Mouse (Mus musculus) embryonic facial prominence, embryonic 11.5 days (tissue): ENCODE measurements around the gene Cad. TPM values are rescaled to one million over a fixed set of nuclear protein-coding genes. Genes with fewer than 3 reads are reported as not detected.
"Not testable (repeated sequence)": the region's sequence is repeated elsewhere in the genome, so short reads cannot be mapped to it uniquely, and the experiment has no call there.

Experiments used
- ATAC-seq: fragments of 200-750 bp; cut with Nextera tagmentation; replicated peaks from 2 replicates; pipeline ENCODE4 v1.8.0; 2017; ENCODE audit warnings: low read depth; ENCODE audit not compliant: insufficient number of reproducible peaks, low FRiP score, low TSS enrichment
- DNase-seq: peaks from one replicate; pipeline ENCODE4 v3.0.0-alpha.2; 2015; ENCODE audit warnings: low spot score
- H3K27ac ChIP-seq: fragments of 300-500 bp; sonication (generic); replicated peaks from 2 replicates; pipeline ENCODE4 v1.5.1; 2014; ENCODE audit warnings: mild to moderate bottlenecking, low read depth, low read length, control low read depth
- H3K27me3 ChIP-seq: fragments of 300-500 bp; sonication (generic); 2 replicates; pipeline ENCODE4 v1.6.1; 2014; ENCODE audit warnings: mild to moderate bottlenecking, low read length, moderate library complexity, mixed read lengths; ENCODE audit not compliant: control insufficient read depth, insufficient read depth
- H3K36me3 ChIP-seq: fragments of 300-500 bp; sonication (generic); replicated peaks from 2 replicates; pipeline ENCODE4 v1.6.1; 2014; ENCODE audit warnings: low read depth, mild to moderate bottlenecking, low read length, moderate library complexity, mixed read lengths; ENCODE audit not compliant: control insufficient read depth, insufficient read depth
- H3K4me1 ChIP-seq: fragments of 300-500 bp; sonication (generic); 2 replicates; pipeline ENCODE4 v1.6.1; 2014; ENCODE audit warnings: low read length, mixed read lengths; ENCODE audit not compliant: control insufficient read depth, insufficient read depth
- H3K4me2 ChIP-seq: fragments of 300-500 bp; sonication (generic); 2 replicates; pipeline ENCODE4 v1.6.1; 2014; ENCODE audit warnings: low read depth, mild to moderate bottlenecking, control low read depth, low read length, moderate library complexity
- H3K4me3 ChIP-seq: fragments of 300-500 bp; sonication (generic); 2 replicates; pipeline ENCODE4 v1.5.1; 2014; ENCODE audit warnings: low read depth, low read length, control low read depth
- H3K9ac ChIP-seq: fragments of 300-500 bp; sonication (generic); replicated peaks from 2 replicates; pipeline ENCODE4 v1.6.1; 2014; ENCODE audit warnings: mild to moderate bottlenecking, control low read depth, low read length
- H3K9me3 ChIP-seq: fragments of 300-500 bp; sonication (generic); replicated peaks from 2 replicates; pipeline ENCODE4 v1.6.1; 2016; ENCODE audit warnings: mild to moderate bottlenecking, low read length, inconsistent platforms, mixed read lengths; ENCODE audit not compliant: control insufficient read depth
- WGBS: fragments of 180-500 bp; shearing (Covaris S2); extraction: QIAGEN DNeasy Blood & Tissue Kit; methylation state at CpG from one replicate; pipeline ENCODE4 v1.1.7; 2014; 5-methylcytosine and 5-hydroxymethylcytosine counted together
- polyA plus RNA-seq: library from polyadenylated mRNA; unstranded; fragments of >200 nt; fragmentation: Nextera tagmentation; extraction: Ambion mirVana; gene quantifications from 2 replicates; pipeline ENCODE4 v1.2.1, GENCODE M21; 2014

The Cad gene
- polyA plus RNA-seq, 1 experiment from 2014 or later: 21.3 TPM

DNA sequence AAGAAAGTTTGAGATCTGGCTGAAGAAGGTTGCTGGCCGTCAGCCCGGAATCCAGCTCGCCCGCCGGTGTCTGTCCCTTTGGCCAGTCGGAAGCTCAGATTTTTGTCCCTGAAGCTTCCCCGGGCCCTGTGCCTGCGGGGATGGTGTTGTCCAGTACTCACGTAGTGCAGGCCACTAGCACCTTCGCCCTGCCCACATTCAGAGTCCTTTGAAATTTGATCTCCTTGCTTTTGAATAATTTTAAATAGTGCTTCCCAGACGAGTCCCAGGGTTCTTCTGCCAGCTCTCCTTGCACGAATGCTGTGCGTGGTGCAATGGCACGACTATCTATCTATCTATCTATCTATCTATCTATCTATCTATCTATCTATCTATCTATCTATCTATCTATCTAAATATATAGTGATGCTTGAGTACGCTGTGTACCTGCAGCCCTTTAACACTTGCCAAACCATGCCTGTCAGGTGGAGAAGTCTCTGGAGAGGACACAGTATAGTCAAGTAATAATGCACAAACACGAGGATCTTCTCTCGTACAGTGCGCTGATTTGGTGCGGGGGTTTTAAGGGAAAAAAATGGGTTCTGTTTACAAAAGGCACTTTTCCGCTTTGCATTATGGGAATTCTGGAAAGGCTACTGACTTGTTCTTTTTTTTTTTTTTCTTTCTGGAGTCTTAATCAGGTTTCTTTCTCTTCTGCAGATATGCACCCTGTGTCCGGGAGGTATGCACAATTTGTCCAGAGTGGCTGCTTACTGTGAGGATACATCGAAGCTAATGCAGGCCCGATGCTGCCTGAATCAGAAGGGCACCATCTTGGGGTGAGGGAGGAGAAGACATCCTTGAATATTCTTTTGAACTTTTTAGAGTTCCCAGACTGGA is 5.6 kb upstream of the Cad start, which contains the start of gene Slc5a6:
Slc5a6 (minus strand) TSS at position 162 of the 879 bp plus-strand sequence.
- Histone ChIP-seq H3K27me3 (no peaks in the 10 kb centered on the region), H3K4me3 (peak within 1 kb of the TSS; percentile 70), H3K27ac (peak within 1 kb of the TSS; percentile 84), H3K4me1 (no peaks in the 10 kb centered on the region), H3K9ac (peak within 1 kb of the TSS; percentile 88), H3K4me2 (peak within 1 kb of the TSS; percentile 62), H3K36me3 (no peaks in the 10 kb centered on the region), H3K9me3 (no peaks in the 10 kb centered on the region)
- under 1% methylated on average over 23 of the region's 23 CpGs for WGBS
- ATAC-seq (peak; percentile 49), DNase-seq (peak; percentile 79)

DNA sequence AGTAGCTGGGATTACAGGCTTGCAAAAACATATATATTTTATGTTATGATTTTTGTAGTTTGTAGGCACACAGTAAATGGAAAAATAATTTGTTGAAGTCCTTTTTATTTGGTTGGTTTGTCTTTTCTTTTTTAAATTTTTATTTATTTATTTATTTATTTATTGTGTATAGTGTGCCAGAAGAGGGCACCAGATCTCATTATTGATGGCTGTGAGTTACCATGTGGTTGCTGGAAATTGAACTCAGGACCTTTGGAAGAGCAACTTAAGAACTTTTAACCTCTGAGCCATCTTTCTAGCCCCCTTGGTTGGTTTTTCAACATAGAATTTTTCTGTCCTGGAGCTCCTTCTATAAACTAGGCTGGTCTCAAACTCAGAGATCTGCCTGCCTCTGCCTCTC is 4.2 kb upstream of the Cad start:
- Histone ChIP-seq H3K27ac (no peak overlapping the region), H3K36me3 (no peaks in the 10 kb centered on the region), H3K27me3 (no peaks in the 10 kb centered on the region), H3K4me1 (no peaks in the 10 kb centered on the region), H3K4me2 (no peak overlapping the region), H3K9me3 (no peaks in the 10 kb centered on the region), H3K9ac (no peak overlapping the region), H3K4me3 (no peak overlapping the region)
- ATAC-seq (no peak), DNase-seq (no peak)

DNA sequence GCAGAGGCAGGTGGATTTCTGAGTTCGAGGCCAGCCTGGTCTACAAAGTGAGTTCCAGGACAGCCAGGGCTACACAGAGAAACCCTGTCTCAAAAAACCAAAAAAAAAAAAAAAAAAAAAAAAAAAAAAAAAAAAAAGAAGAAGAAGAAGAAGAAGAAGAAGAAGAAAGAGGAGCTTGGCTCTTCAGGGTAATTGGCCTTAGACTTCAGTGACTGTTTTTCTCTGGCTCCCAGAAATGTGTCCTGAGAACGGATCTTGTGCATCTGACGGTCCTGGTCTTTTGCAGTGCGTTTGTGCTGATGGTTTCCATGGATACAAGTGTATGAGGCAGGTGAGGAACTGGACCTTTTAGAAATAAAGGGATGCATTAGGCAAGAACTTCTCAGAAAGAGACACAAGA is 852 bp upstream of the Cad start:
- not testable (repeated sequence) for H3K27me3 ChIP-seq
- Histone ChIP-seq H3K9ac (0 out of 2 replicates have a peak overlapping the region, but pooled peaks have one; percentile 87), H3K4me3 (peak overlapping the region; percentile 65; the same call in 1 of the 2 replicates)

DNA sequence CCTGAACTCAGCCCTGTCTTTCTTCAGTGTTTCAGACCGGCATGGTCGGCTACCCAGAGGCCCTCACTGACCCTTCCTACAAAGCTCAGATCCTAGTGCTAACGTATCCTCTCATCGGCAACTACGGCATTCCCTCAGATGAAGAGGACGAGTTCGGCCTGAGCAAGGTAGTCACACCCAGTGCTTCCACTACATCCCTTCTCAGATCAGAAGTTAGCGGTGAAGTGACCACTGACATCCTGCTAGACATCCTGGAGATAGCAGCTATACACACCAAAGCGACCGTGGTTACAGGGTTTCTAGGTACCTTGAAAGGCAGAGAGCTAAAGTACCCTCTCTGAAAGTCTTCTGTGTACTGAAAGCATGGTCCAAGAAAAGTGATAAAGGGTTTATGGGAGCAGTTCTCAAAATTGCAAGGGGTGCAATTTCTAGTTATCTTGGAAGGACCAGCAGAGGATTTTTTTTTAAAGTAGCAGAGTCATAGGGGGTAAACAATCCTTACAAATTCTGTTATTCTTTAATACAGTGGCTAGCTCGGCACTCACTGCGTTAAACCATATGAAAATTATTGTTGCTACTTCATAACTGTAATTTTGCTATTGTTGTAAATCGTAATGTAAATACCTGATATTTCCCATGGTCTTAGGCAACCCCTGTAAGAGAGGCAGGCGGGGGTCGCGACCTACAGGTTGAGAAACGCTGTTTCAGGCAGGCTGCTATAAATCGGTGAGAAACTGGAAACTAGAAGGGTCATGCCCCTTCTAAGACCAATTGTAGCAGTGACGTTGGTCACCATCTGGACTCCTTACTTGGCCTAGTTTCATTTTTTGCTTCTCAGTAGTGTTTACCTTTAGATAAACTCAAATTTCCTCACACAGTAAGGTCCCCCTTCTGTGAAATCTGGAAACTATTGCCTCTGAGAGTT is 898 bp downstream of the Cad start:
- H3K9me3 ChIP-seq: no peaks in the 10 kb centered on the region
- peak overlapping the region; percentile 52 for H3K27ac ChIP-seq
- ATAC-seq (no peak), DNase-seq (peak; percentile 15)
- H3K4me3 ChIP-seq: peak overlapping the region; percentile 65
- no peaks in the 10 kb centered on the region for H3K4me1 ChIP-seq
- peak overlapping the region; percentile 90 for H3K4me2 ChIP-seq
- 16% methylated on average over 19 of the region's 19 CpGs for WGBS
- H3K27me3 ChIP-seq: no peaks in the 10 kb centered on the region
- H3K36me3 ChIP-seq: no peaks in the 10 kb centered on the region
- peak overlapping the region; percentile 87 for H3K9ac ChIP-seq

More for the DNA sequence above, 852 bp upstream of the Cad start:
- peak overlapping the region; percentile 90 for H3K4me2 ChIP-seq
- ATAC-seq, DNase-seq, H3K27ac ChIP-seq, H3K36me3 ChIP-seq, H3K4me1 ChIP-seq, H3K9me3 ChIP-seq: not testable (repeated sequence)
- WGBS: 67% methylated on average over 4 of the region's 4 CpGs

DNA sequence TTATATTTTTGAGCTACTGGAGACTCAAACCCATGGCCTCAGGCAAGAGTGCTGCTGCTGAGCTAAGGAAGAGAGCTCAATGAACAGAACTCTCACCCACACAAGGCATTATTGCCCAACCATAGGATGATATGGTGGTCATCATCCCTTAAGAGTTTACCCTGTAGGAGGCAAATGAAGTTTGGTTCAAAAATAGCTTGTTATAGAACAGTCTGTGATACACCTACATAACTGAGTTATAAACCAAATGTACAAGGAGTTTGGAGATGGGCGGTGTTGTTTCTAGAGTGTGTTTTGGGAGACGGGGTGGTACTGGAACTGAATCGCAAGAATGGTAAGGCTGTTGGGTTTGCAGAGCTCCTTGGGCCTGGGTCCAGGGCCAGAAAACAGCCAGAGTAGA is 15.2 kb downstream of the Cad start:
- no peaks in the 10 kb centered on the region for H3K4me1 ChIP-seq

DNA sequence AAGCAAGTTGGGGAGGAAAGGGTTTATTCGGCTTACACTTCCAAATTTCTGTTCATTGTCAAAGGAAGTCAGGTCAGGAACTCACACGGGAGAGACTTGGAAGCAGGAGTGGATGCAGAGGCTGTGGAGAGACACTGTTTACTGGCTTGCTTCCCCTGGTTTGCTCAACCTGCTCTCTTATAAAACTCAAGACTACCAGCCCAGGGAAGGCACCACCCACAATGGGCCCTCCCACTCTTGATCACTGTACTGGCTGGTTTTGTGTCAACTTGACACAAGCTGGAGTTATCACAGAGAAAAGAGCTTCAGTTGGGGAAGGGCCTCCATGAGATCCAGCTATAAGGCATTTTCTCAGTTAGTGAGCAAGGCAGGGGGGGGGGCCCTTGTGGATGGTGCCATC is 16.5 kb downstream of the Cad start:
- no peaks in the 10 kb centered on the region for H3K4me1 ChIP-seq
- H3K36me3 ChIP-seq: peaks cover 19% of the 10 kb centered on the region
- H3K9me3 ChIP-seq: no peaks in the 10 kb centered on the region
- 83% methylated on average over 2 of the region's 2 CpGs for WGBS
- no peak overlapping the region for H3K9ac ChIP-seq
- no peak for ATAC-seq
- no peaks in the 10 kb centered on the region for H3K27me3 ChIP-seq
- no peak overlapping the region for H3K4me3 ChIP-seq
- no peak for DNase-seq
- H3K4me2 ChIP-seq: no peak overlapping the region
- no peak overlapping the region for H3K27ac ChIP-seq

More for the DNA sequence above, 15.2 kb downstream of the Cad start:
- Histone ChIP-seq H3K4me2 (no peak overlapping the region), H3K27me3 (no peaks in the 10 kb centered on the region), H3K4me3 (no peak overlapping the region), H3K36me3 (peaks cover 14% of the 10 kb centered on the region), H3K27ac (no peak overlapping the region), H3K9ac (no peak overlapping the region), H3K9me3 (no peaks in the 10 kb centered on the region)
- ATAC-seq (no peak), DNase-seq (no peak)
- WGBS: 91% methylated on average over 3 of the region's 3 CpGs

DNA sequence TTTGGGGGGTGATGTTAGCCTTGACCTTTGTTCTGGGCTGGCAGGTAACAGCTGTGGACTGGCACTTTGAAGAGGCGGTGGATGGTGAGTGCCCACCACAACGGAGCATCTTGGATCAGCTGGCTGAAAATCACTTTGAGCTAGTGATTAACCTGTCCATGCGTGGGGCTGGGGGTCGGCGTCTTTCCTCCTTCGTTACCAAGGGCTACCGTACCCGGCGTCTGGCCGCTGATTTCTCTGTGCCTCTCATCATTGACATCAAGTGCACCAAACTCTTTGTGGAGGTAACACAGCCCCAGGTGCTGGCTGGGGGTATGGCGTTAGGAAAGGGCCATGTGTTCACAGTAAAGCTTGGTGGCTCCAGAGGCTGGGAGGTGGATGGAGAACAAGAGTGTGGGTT is 17.2 kb downstream of the Cad start:
- no peak for ATAC-seq
- 96% methylated on average over 11 of the region's 11 CpGs for whole genome bisulfite sequencing
- H3K27ac ChIP-seq: no peak overlapping the region
- H3K27me3 ChIP-seq: no peaks in the 10 kb centered on the region
- H3K4me3 ChIP-seq: no peak overlapping the region
- H3K4me2 ChIP-seq: no peak overlapping the region
- H3K9me3 ChIP-seq: no peaks in the 10 kb centered on the region
- DNase-seq: no peak
- H3K36me3 ChIP-seq: peaks cover 20% of the 10 kb centered on the region
- H3K4me1 ChIP-seq: no peaks in the 10 kb centered on the region
- no peak overlapping the region for H3K9ac ChIP-seq
